Mouse (Mus musculus): ENCODE data around the gene Rfx8. TPM values are rescaled to one million over a fixed set of nuclear protein-coding genes. Genes with fewer than 3 reads are reported as not detected.

The Rfx8 gene
- polyA plus RNA-seq, 1 experiment, result not detected

DNA sequence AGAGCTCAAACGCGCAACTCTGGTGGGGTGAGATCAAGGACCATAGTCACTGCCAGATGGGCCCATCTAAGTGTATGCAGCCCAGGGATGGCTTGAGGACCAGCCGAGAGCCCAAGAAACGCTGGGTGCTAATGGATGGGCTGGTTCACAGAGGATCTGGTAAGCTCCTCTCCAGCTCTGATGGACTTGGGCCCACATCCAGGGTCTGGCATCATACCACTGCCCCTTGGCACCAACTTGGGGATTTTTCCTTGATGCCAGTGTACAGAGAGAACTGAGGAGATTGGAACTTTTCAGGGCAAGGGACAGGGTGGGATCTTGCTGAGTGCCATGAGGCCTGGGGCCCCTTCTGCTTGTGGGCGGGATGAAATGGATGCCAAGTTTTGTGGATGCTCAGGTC is 39.2 kb downstream of the Rfx8 start:
- WGBS, result 86% methylated on average over 5 of the region's 5 CpGs
- no peak overlapping the region for H3K4me3 ChIP-seq (ENCODE audit: insufficient read depth, low read depth, low read length)
- no peaks in the 10 kb centered on the region for H3K27me3 ChIP-seq (replicated peaks; ENCODE audit: control insufficient read depth, insufficient read depth, low read length)
- H3K27ac ChIP-seq (ENCODE audit: insufficient read depth, low read depth, low read length), result no peak overlapping the region
- TF ChIP-seq CTCF (conservative IDR thresholded peaks at IDR 0.05; ENCODE audit: insufficient read depth, insufficient read length, low read depth, low read length) (no peak), POLR2A (IDR thresholded peaks at IDR 0.05; ENCODE audit: low read depth, low read length) (no peak)
- 0 out of 2 replicates have a peak, but pooled peaks cover 2% of the 10 kb centered on the region for H3K4me1 ChIP-seq (ENCODE audit: control insufficient read depth, insufficient read depth, low read length)
- H3K36me3 ChIP-seq (ENCODE audit: control insufficient read depth, insufficient read depth, low read length), result no peaks in the 10 kb centered on the region
- no peak for DNase-seq

DNA sequence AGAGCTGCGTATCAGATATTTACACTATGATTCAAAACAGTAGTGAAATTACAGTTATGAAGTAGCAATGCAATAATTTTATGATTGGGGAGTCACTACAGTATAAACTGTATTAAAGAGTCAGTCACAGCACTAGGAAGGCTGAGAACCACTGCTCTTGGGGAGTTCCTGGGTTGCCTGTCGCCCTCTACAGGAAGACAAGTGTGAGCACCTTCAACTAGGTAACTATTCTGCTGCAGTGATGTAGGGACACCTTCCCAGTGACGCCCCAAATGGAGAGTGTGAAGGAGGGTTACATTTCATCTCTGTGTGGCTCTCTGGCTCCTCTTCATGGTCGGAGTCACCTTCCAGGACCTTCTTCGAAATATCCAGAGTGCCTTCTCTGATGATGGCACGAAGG is 40.3 kb downstream of the Rfx8 start:
- WGBS, result 80% methylated on average over 6 of the region's 6 CpGs
- no peaks in the 10 kb centered on the region for H3K4me1 ChIP-seq (ENCODE audit: control insufficient read depth, insufficient read depth, low read length)
- peak; percentile 59 for TF ChIP-seq CTCF (conservative IDR thresholded peaks at IDR 0.05; ENCODE audit: insufficient read depth, insufficient read length, low read depth, low read length)
- no peak for TF ChIP-seq POLR2A (IDR thresholded peaks at IDR 0.05; ENCODE audit: low read depth, low read length)
- DNase-seq, result no peak
- H3K27ac ChIP-seq (ENCODE audit: insufficient read depth, low read depth, low read length), result no peak overlapping the region
- H3K4me3 ChIP-seq (ENCODE audit: insufficient read depth, low read depth, low read length), result no peak overlapping the region
- no peaks in the 10 kb centered on the region for H3K36me3 ChIP-seq (ENCODE audit: control insufficient read depth, insufficient read depth, low read length)
- H3K27me3 ChIP-seq (replicated peaks; ENCODE audit: control insufficient read depth, insufficient read depth, low read length), result no peaks in the 10 kb centered on the region

DNA sequence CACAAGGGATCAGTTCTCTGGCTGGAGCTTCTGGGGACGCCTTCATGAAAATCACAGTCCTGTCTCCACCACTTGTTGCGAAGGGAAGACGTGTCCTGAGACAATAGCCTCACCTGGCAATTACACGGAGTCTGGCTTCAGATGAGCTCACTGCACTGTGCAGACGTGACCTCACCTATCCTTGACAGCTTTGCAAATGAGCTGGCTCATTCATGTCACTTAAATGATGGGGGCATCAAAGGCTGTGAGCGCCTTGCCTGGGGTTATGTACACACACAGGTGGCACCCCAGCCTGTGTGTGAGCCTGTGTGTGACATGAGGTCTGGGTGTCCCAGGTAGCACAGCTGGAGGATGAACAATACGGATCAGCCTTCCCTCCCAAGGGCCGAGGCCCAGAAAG is 41.9 kb downstream of the Rfx8 start:
- DNase-seq, result no peak
- Histone ChIP-seq H3K36me3 (ENCODE audit: control insufficient read depth, insufficient read depth, low read length) (no peaks in the 10 kb centered on the region), H3K27me3 (replicated peaks; ENCODE audit: control insufficient read depth, insufficient read depth, low read length) (no peaks in the 10 kb centered on the region), H3K4me1 (ENCODE audit: control insufficient read depth, insufficient read depth, low read length) (no peaks in the 10 kb centered on the region), H3K4me3 (ENCODE audit: insufficient read depth, low read depth, low read length) (no peak overlapping the region), H3K27ac (ENCODE audit: insufficient read depth, low read depth, low read length) (no peak overlapping the region)
- TF ChIP-seq POLR2A (IDR thresholded peaks at IDR 0.05; ENCODE audit: low read depth, low read length) (no peak), CTCF (conservative IDR thresholded peaks at IDR 0.05; ENCODE audit: insufficient read depth, insufficient read length, low read depth, low read length) (no peak)
- WGBS, result 75% methylated on average over 8 of the region's 8 CpGs

DNA sequence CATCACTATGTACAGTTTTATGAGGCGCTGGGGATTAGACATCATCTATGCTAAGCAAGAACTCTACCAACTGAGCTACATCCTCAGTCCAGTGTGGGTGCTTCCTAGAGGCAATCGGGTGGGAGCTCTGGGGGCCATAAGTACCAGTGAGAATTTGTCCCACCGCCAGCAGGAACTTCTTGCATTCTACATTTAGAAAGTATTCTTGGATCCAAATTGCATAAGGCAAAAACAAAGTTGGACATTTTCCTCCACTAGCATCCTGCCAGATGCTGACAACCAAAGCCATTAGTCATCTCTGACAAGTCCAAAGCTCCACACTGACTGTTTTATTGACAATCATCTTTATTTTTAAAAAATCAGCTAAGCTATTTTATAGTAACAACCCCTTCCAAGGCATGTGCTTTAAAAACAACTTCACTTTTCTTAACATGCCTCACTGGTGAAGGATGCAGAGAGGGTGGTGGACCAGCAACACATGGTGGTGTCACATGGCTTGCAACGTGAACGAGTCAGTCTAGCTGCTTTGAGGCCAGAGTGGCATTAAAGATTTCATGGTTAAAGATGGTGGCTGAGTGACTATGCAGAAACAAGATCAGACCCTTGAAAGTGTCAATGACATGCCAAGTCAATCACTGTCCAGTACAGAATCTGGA is 44.4 kb downstream of the Rfx8 start:
- TF ChIP-seq CTCF (conservative IDR thresholded peaks at IDR 0.05; ENCODE audit: insufficient read depth, insufficient read length, low read depth, low read length) (no peak), POLR2A (IDR thresholded peaks at IDR 0.05; ENCODE audit: low read depth, low read length) (no peak)
- Histone ChIP-seq H3K4me3 (ENCODE audit: insufficient read depth, low read depth, low read length) (no peak overlapping the region), H3K27me3 (replicated peaks; ENCODE audit: control insufficient read depth, insufficient read depth, low read length) (no peaks in the 10 kb centered on the region), H3K36me3 (ENCODE audit: control insufficient read depth, insufficient read depth, low read length) (no peaks in the 10 kb centered on the region), H3K4me1 (ENCODE audit: control insufficient read depth, insufficient read depth, low read length) (no peaks in the 10 kb centered on the region), H3K27ac (ENCODE audit: insufficient read depth, low read depth, low read length) (no peak overlapping the region)
- DNase-seq, result no peak
- 64% methylated on average over 5 of the region's 5 CpGs for WGBS

DNA sequence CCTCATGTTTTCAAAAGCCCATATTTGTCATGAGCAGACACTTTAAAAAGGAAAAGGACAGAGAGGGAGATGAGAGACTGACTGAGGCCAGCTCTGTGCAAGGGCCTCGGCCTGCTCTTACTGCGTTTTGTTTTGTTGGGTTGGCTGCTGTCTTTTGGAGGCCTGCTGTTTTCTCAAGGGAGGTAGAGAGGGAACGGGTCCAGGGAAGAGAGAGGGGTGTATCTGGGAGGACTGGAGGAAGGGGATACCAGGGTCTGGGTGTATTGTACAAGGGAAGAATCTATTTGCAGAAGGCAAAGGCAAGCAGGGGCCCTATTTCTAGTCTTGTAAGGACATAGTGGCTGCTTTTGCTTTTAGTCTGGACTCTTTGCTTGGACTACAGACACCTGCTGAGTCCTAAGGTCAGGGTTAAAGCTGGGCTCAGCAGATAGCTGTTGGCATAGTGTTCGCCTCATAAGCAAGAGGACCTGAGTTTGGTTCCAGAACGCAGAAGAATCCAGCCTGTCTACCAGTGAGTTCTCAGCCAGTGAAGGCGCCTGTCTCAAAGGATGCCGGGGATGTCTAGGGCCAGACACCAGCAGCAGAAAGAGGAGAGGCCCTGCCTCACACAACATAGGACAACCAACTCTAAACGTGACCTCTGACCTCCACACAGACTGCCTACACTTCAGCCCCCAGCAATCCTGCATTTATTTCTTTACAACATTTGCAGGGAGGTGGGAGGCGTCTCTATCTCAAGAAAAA is 48.3 kb downstream of the Rfx8 start:
- peak; percentile 12 for DNase-seq
- Histone ChIP-seq H3K27ac (ENCODE audit: insufficient read depth, low read depth, low read length) (no peak overlapping the region), H3K4me1 (ENCODE audit: control insufficient read depth, insufficient read depth, low read length) (no peaks in the 10 kb centered on the region), H3K27me3 (replicated peaks; ENCODE audit: control insufficient read depth, insufficient read depth, low read length) (no peaks in the 10 kb centered on the region), H3K4me3 (ENCODE audit: insufficient read depth, low read depth, low read length) (no peak overlapping the region), H3K36me3 (ENCODE audit: control insufficient read depth, insufficient read depth, low read length) (no peaks in the 10 kb centered on the region)
- 83% methylated on average over 9 of the region's 9 CpGs for WGBS
- no peak for TF ChIP-seq CTCF (conservative IDR thresholded peaks at IDR 0.05; ENCODE audit: insufficient read depth, insufficient read length, low read depth, low read length)
- no peak for TF ChIP-seq POLR2A (IDR thresholded peaks at IDR 0.05; ENCODE audit: low read depth, low read length)

DNA sequence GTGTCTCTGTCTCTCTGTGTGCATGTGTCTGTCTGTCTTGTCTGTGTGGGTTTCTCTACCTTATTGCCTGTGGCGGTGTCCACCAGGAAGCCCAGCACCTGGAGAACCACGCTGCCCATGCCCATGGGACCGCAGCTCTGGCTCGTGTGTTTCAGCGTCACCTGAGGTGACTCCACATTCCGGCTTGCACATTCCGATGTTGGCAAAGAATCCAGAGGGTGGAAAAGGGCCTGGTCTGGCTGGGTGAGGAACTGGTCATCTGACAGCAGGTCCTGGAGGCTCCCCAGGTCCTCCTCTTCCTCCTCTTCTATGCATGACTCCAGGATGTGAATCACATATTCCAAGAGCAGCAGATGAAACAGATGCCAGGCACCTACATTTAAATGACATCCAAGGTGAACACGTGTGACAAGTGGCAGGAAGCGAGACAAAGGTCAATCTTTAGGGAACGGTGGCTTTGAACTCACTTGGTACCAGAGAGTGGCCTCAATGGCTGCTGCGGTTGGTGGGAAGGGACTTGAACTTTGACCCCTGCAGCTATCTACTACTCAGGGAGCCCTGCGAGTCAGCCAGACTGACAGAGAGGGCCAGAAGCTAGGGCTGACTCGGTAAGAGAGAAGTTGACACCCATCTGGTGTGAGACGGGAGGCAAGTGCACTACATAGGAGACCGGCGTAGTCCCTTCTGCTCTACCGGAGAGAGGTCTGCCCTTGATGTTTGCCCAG is 50.4 kb downstream of the Rfx8 start:
- H3K4me1 ChIP-seq (ENCODE audit: control insufficient read depth, insufficient read depth, low read length), result no peaks in the 10 kb centered on the region
- no peak overlapping the region for H3K27ac ChIP-seq (ENCODE audit: insufficient read depth, low read depth, low read length)
- no peaks in the 10 kb centered on the region for H3K36me3 ChIP-seq (ENCODE audit: control insufficient read depth, insufficient read depth, low read length)
- no peaks in the 10 kb centered on the region for H3K27me3 ChIP-seq (replicated peaks; ENCODE audit: control insufficient read depth, insufficient read depth, low read length)
- no peak overlapping the region for H3K4me3 ChIP-seq (ENCODE audit: insufficient read depth, low read depth, low read length)
- DNase-seq, result no peak
- TF ChIP-seq CTCF (conservative IDR thresholded peaks at IDR 0.05; ENCODE audit: insufficient read depth, insufficient read length, low read depth, low read length) (no peak), POLR2A (IDR thresholded peaks at IDR 0.05; ENCODE audit: low read depth, low read length) (no peak)
- WGBS, result 78% methylated on average over 17 of the region's 17 CpGs

DNA sequence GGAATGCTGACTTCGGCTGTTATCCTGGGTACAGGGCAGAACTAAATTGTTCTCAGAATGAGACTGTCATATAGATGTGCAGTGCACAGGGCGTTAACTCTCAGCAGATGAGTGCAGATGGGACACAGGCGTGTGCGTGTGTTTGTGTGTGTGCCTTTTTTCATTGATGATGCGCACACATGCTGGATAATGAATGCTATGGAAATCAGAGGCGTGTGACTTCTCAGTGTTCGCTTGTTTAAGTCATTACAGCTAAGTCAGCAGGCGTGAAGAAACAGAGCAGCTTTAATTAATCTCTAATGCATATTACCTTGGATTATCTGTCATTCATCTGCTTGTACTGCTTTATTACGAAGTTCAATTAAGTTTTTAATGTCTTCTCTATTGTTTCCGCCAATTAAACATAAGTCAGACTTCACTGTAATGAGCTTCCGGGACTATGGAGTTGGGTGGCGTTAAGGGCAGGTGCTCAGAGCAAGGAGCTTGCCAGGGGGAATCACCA is 54.0 kb downstream of the Rfx8 start:
- Histone ChIP-seq H3K27ac (ENCODE audit: insufficient read depth, low read depth, low read length) (no peak overlapping the region), H3K4me1 (ENCODE audit: control insufficient read depth, insufficient read depth, low read length) (no peaks in the 10 kb centered on the region), H3K27me3 (replicated peaks; ENCODE audit: control insufficient read depth, insufficient read depth, low read length) (no peaks in the 10 kb centered on the region), H3K36me3 (ENCODE audit: control insufficient read depth, insufficient read depth, low read length) (no peaks in the 10 kb centered on the region), H3K4me3 (ENCODE audit: insufficient read depth, low read depth, low read length) (no peak overlapping the region)
- TF ChIP-seq POLR2A (IDR thresholded peaks at IDR 0.05; ENCODE audit: low read depth, low read length) (no peak), CTCF (conservative IDR thresholded peaks at IDR 0.05; ENCODE audit: insufficient read depth, insufficient read length, low read depth, low read length) (no peak)
- no peak for DNase-seq
- WGBS, result 69% methylated on average over 12 of the region's 12 CpGs
